Mouse (Mus musculus): ENCODE results near the gene Il2rb.

Gene Il2rb

DNA sequence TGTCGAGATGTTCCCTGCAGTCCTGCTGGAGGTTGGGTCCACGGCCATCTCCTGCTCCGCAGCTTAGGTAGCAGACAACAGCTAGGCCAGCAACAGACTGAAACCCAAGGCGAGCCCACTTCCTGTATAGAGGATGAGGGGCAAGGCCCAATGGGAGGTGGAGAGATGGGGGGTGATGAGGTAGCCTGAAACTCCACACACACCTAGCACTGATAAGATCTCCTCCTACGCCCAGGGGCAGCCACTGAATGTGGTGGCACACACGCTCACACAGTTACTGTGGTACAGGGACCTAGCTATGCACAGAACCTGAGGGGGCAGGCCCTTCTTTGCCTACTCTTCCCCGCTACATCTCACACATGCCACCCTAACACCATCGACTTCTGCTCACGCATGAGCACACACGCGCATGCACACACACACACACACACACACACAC is at the start of gene Il2rb:
Gene Il2rb, minus strand, starts transcription at position 304 of the 439 bp plus-strand sequence.
- no peak for DNase-seq (ENCODE audit: low read depth, low spot score)

DNA sequence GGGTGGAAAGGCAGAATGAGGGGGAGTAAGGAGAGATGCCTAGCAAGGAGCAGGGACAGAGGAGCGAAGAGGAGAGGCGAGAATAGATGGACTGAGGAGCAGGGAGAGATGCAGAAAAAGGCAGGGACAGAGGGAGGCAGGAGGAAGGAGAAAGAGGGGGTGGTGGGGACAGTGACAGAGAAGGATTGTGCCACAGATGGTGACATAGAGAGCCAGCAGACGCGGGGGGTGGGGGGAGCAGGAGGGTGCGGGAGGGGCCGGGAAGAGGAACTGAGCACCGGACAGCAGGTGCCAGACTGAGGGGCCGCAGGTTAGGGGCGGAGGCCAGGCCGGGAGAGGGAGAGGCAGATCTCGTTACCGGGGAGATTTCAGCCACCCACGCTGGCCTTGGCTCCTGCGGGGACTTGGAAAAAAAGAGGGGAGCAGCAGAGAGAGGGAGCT is 49.5 kb upstream of the Il2rb start, which contains the start of gene Sstr3:
Gene Sstr3, minus strand, starts transcription at position 125 of the 441 bp plus-strand sequence.
- DNase-seq (ENCODE audit: low read depth, low spot score): peak; percentile 91

DNA sequence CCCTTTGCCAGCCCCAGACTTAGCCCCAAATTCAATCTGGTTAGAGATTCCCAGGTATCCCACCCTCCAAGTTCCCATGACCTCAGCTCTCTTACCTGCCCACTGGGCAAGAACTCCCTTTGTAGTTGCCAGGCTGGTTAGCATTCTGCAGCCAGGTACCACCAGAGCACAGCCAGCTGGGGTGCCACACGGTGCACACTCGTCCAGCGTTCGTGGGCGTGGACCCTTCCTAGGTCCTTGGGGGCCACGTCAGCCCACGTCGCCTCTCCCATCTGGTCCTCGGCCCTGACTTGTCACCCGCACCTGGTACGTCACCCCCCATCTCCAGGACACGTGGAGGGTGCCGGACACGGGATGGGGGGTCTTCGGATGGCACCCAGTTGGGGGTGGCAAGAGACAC is 49.0 kb upstream of the Il2rb start:
- no peak for DNase-seq (ENCODE audit: low read depth, low spot score)

DNA sequence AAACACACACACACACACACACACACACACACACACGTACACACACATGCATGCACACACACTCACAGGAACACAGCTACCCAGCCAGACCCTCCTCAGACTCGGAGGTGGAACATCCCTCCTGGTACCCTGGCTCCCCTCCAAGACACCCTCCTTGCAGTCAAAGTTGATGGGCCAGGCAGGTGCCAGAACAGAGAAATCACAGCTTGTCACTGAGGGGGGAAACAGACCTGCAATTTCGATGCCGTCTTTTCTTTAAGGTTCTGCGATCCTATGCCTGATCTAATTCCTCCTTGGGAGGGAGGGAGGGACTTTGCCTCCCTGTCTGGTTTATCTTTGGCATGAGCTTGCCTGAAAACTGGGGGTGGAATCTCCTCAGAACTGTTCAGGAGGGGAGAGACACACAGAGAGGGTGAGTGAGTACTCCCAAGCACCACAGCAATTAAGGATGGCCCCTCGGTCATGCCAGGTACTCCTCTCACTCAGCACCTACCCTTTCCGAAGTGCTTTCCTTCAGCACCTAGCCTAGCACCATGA is 47.8 kb upstream of the Il2rb start:
- DNase-seq (ENCODE audit: low read depth, low spot score): peak; percentile 85

DNA sequence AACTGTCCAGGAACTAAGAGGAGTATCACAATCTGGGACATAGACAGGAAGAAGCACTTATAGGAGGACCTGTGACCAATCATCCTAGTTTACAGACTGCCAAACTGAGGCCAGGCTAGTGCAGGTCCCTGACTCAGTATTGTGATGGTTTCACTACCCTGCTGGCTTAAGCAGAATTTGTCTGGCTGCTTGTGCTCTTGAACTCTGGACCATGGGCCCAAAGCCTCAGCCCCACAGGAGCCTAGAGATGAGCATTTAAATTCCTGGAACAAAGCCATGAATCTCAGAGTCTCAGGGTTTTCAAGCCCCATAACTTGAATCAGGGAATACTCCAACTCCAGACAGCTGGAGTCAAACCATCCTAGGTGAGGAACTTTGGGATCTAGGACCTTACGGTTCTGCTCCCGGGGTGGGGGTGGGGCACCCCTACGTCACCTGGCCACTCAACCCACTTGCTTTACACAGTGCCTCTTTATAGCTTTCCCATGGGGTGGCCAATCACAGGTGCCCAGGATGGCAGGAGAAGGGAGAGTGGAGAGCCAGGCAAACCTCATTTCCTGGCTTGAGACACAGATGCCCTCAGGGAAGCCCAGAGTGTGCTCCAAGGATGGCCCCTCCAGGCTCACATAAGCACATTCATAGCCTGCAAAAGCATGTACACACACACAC is 47.2 kb upstream of the Il2rb start:
- DNase-seq (ENCODE audit: low read depth, low spot score): peak; percentile 85

DNA sequence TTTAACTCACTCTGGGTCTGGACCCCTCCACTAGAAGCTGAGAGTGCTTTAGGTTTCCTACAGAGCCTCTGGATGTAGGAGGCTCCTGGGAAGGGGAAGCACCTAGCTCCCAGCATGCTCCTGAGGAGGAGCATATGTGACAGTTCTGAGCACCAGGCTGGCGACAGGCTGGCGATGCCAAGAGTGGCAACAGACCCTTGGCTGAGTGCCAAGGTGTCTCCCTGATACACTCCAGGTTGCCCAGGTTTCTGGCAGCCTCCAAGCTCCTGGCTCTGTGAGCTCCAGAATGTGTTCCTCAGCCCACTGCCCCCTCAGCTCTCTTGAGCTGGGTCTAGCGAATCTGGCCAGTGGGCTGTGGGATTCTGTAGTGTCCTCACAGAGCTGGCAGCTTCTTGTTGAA is 46.5 kb upstream of the Il2rb start:
- peak; percentile 93 for DNase-seq (ENCODE audit: low read depth, low spot score)

DNA sequence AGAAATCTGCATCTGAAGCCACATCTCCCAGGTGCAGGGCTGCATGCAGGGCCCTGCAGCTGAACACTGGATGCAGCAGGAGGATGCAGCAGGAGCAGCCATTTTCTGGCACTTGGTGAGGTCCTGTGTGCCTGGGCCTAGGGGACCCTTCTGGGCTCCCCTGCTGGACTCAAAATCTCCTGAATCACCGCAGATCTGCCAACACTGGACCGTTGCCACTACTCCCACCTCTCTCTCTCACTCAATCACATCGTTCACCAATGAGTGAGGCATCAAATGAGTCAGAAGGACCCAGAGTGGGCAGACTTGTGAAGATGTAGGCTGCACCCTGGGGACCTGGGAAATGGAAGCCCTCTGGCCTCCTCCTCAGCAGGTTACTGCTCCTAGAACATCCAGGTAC is 46.0 kb upstream of the Il2rb start:
- peak; percentile 86 for DNase-seq (ENCODE audit: low read depth, low spot score)

DNA sequence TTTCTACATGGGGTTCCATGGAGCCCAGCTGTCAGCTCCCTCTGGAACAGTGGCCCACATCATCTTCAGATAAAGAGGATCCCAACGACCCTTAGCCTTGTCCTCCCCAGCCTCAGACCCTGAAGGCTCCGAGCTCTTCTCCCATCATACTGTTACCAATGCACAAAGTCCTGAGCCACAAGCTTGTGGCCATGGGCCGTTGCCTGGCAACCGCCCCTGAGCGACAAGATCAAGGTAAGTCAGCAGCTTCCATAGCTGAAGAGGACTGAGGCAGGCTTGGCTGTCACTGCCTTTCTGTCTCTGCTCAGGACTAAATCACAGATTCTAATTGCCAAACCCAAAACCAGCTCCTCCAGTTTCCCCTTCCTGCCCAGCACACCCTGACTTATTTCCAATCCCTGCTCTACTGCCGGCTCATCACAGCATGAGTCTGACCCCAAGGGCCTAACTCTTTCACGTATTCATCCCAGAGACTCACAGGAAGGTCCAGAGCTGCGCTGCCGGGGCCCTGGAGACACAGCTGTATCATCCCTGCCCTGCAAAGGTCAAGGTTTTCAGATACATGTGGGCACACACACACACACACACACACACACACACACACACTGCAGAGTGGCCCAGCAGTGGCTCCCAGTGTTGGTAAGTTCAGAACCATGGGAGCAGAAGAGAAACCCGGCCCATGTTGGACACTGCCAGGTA is 40.8 kb upstream of the Il2rb start:
- no peak for DNase-seq (ENCODE audit: low read depth, low spot score)

DNA sequence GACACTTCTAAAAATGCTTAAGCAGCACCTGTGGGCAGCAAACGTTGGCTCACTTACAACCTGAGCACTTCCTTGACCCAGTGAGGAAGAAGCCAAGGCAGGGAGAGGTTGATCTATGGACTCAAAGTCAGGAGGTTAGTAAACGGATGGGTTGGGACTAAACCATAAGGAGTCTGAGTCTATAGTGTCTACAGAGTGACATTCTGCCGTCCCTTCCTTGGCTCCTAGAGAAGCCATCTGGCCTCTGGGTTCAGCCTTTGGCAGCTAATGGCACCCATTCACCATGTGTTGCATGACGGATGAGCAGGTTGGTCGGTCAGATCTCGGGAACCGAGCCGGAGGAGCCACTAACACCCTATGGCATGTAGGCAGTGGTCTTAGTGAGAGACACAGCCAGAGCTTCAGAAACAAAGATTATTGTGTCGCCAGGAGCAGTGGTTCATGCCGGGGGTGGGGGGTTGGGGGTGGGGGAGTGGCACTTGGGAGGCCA is 38.3 kb upstream of the Il2rb start:
- DNase-seq (ENCODE audit: low read depth, low spot score): peak; percentile 88

DNA sequence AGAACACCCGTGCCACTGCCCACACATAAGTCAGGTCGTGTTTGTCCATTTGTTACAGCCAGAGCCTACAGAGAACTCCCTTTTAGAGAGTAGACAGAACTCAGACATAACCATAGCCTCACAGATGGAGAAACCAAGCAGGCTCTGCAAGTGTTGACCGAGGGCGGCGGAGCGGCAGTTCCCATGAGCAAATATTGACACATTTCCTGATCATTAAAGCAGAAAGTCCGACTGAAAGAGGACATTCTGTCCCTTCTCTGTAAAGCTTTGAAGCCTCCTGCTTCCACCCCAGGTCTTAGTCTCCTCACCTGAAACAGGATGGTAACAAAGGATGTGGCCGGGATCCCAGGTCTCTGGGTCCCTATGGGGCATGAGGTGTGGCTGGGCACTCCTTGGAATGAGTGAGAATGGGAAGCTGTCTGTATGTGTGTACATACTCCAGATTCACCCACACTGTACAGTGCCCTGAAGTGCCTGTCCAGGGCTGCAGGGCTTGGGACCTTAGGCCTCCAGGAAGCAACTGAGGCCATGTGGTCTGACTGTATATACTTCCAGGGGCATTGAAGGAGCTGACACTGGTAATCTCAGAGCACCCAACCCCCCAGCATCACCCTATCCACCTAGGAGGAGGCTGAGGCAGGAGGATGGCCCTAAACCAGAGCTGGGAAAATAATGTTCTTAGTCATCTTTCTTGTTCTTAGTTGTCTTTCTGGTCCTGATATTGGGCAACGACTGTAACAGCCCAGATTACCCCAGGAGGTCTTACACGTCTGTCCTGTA is 37.7 kb upstream of the Il2rb start:
- no peak for DNase-seq (ENCODE audit: low read depth, low spot score)

DNA sequence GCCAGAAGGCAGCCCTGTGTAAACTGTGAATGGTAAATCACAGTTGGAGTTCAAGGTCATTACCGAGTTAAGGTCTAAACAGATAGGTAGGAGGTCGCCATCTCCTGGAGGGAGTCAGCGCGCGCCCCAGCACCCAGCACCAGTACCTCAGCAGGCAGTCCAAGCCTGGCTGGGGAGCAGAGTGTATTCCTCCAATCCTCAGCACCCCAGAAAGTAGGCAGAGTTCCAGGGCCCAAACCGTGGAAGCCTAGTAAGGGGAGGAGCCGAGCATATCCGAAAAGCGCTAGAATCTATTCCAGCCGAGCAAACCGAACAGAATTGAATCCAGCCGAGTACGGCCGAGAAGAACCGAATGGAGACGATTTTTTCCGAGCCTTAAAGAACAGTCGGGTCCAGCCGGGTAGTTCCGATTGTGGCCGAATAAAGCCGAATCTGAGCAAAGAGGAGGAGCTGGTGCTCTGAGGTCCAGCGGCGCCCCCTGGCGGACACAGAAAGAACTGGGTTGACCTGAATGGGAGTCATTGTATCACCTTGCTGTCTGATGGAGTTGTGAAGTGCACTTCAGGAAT is 36.9 kb upstream of the Il2rb start:
- DNase-seq (ENCODE audit: low read depth, low spot score): peak; percentile 99

DNA sequence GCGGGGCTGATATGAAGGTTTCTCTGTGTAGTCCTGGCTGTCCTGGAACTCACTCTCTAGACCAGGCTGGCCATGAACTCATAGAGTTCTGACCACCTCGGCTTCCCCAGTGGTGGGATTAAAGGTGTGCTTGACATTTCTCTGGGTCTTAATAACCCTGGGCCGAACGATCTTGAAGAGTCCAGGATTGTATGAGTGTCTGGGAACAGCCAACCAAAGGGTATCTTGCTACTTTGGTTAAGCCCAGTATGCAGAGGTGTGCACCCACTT is 36.3 kb upstream of the Il2rb start:
- DNase-seq (ENCODE audit: low read depth, low spot score): no peak

DNA sequence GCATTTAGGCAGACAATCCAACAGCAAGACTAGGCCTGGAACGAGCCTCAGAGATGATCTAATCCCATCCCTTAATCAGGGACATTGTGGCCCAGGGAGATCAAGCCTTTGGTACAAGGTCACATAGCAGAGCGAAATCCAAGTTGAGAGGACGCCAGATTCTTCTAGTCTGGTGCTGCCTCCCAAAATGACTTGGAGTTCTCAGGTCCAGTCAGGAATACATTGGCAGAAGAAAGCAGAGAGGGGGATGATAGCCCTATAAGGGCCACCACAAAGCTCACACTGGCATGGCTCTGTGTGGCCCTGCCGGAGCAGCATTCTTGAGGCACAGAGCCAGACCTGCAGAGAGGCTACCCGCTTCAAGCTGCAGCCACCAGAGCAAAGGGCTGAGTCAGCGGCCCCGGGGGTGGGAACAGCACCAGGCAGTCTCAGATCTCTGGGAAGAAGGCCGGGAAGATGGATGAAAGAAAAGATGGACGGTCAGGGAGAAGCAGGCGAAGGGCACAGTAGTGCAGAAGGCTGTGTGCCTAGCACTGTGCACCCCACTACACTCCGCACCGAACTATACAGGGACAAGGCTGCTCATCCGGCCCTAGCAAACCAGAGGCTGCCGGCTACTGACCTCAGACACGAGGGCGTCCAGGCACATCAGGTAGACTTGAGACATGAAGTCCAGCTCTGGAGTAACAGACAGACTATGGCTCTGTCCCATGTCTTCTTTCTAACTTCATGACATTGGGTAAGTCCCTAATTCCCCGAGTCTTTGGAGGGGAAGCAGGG is 35.8 kb upstream of the Il2rb start, which contains the start of gene C1qtnf6:
Gene C1qtnf6, minus strand, starts transcription at position 746 of the 780 bp plus-strand sequence.
- DNase-seq (ENCODE audit: low read depth, low spot score): peak; percentile 76

DNA sequence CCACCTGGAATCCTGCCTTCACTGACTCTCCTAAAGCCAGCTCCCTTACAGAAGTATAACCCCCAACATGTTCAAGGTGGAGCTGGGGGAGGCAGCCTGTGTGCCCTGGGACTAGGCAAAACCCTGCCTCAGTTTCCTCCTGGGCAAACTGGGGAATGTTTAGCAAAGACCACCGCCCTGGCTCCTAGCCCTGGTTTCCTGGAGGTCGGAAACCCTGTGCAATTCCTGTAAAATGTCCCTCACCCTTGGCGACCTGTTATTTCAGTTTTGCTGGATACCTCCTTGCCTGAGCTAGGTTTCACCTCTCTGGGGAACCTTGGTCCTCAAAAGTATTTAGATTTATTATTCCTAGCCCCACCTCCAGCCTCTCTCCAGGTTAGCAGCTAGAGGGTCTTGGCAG is 35.1 kb upstream of the Il2rb start:
- DNase-seq (ENCODE audit: low read depth, low spot score): no peak

DNA sequence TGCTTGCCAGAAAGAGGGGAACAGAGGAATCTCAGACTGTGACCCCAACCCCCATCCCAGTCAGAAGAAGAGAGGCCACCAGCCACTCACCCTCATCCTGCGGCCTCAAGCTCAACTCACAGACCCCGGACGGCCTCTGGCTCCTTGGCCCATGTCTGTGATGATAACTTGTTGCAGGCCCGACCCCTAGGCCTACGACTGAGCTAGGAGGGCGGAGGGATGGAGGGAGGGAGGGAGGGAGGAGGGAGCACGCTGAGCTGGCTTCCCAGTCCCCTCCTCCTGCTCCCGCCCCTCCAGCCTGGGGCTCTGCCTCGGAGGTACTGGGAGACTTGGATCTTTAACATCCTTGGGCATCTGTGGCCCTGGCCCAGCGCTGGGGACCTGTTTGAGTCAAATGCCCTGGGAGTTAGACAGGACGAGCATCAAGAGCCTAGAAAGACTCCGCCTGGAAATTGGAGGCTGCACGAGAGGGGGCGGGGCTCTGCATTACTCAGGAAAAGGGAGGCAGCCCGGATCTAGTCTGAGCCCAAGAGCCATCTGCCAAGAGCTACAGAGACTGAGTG is 34.4 kb upstream of the Il2rb start:
- peak; percentile 80 for DNase-seq (ENCODE audit: low read depth, low spot score)

DNA sequence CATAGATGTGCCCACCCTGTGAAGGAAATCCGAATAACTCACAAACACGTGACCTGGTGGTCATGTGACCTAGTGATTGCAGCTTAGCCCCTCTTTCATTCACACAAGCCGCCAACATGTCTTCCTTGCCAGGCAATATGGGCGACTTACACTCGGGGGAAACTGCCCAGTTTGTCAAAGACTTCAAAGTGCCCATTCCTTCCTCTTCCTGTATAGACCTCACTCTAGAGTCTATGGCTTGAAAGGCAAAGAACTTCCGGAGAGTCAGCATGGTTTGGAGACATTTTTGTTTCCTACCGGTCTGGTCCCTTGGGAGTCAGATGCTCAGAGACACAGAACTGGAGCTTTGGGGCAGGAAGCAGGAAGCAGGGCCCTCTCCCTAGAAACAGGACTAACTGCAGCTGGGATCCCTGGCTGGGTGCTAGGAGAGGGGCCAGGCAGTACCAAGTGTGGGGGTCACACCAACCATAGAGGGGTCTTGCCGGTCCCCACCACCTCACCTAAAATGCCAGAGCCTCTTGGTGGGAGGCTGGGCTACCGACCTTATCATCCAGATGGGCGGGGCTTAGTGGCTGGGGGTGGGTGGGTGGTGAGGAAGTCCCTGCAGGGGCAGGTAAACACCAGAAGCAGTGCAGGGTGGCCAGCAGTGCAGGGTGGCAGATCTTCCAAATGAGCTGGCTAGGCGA is 33.8 kb upstream of the Il2rb start:
- DNase-seq (ENCODE audit: low read depth, low spot score): no peak

DNA sequence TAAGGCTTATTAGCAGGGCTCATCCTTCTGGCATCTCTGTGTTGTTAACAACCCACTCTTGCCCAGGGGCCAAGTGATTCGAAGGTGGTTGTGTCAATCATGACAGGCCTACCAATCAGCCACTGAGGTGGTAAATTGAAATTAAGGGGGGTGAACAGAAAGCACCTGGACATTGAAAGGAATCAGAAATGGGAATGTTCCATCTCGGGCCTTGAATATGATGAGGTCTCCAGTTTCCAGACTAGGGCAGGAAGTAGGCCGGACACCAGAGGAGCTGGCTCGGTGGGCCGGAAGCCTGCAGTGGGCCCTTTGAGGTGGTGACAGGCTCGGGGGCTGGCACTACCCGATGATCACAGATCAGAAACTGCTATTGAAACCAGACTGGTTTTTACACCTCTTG is 32.9 kb upstream of the Il2rb start:
- DNase-seq (ENCODE audit: low read depth, low spot score): peak; percentile 58

DNA sequence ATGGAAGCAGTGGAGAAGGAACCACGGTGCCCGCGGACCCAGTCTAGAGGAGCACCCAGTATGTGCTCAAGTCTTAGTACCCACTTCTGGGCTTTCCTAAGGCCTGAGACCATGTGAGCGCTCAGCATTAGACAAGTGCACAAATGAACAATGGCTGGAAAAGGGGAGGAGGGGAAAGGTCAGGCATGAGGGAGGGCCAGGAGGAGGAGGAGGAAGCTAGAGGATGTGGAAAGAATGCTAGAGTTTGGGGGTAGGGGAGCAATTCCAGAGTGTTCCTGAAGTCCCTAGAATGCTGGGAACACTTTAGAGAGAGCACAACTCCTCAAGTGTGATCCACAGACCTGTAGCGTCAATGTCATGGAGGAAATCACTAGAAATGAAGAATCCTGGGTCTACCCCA is 29.1 kb upstream of the Il2rb start:
- DNase-seq (ENCODE audit: low read depth, low spot score): no peak

DNA sequence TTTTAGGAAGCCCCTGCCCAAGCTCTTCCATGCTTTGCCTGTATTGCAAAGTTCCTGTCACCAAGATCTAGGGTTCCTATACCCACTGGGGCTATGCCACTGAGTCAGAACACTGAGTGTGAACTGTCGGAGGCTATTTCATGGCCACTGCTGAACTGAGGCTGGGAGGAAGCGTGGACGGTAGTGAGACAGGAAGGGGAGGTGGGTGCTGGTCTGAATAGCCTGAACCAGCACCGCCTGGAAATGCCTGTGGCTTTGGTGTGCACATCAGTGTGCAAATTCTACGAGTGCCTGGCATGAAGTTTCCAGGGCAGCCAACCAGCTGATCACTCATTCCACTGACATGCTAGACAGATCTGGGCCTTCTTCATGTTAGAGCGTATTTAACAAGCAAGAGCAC is 26.8 kb upstream of the Il2rb start:
- DNase-seq (ENCODE audit: low read depth, low spot score): no peak

DNA sequence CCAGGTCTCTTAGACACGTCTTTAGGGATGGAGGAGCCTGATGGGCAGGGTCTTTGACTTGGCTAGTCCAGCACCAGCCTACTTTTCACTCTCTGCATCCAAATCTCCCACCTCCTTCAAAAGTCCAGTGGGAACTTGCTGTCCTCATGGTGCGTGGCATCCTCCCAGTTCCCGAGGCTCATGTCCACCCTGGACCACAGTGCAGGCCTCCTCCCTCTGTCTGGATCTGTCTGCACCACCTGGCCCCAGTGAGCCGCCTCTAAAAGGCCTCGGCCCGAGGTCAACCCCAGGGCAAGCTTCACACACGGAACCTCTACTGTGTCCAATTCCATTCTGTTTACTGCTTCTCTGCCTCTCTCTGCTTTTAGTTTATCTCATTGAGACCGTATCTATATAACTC is 26.3 kb upstream of the Il2rb start:
- no peak for DNase-seq (ENCODE audit: low read depth, low spot score)

Data from brain, adult 2 months (tissue).